Comparison of ENCODE assay signal across 30 mouse cellular contexts in genomic region chr2:14224387-14224786, GRCm38 (mm10). TPM values are rescaled to one million over a fixed set of nuclear protein-coding genes. Genes with fewer than 3 reads are reported as not detected.
"Had no signal": no experiment of that assay in that cellular context is flagged by ENCODE, and none has a peak within 500 bp of the region (broad histone marks: within the 10 kb centered on the region; RNA-seq: fewer than 3 reads in every experiment).

No protein-coding gene starts in this region.

- H3K27ac ChIP-seq: heart, adult 2 months; heart, embryonic 13.5 days; heart, embryonic 15.5 days; hindbrain, embryonic 14.5 days; intestine, embryonic 15.5 days; kidney, embryonic 15.5 days; kidney, postnatal 0 days; limb, embryonic 13.5 days; limb, embryonic 15.5 days had no signal

- H3K9ac ChIP-seq: forebrain, postnatal 0 days; heart, embryonic 13.5 days; heart, embryonic 15.5 days; hindbrain, embryonic 14.5 days; intestine, embryonic 15.5 days; kidney, embryonic 15.5 days; limb, embryonic 13.5 days; limb, embryonic 15.5 days had no signal

- H3K27me3 ChIP-seq: heart, embryonic 13.5 days; heart, embryonic 15.5 days; intestine, embryonic 15.5 days; kidney, embryonic 15.5 days; limb, embryonic 13.5 days; limb, embryonic 15.5 days had no signal

- H3K4me3 ChIP-seq: heart, adult 2 months; heart, embryonic 13.5 days; heart, embryonic 15.5 days; intestine, embryonic 15.5 days; kidney, embryonic 15.5 days; limb, embryonic 13.5 days; limb, embryonic 15.5 days had no signal

- ATAC-seq: forebrain, postnatal 0 days; hindbrain, embryonic 16.5 days; inflammation-experienced regulatory T-cells, adult 6 months; intestine, embryonic 15.5 days had no signal

- H3K4me2 ChIP-seq: heart, embryonic 11.5 days; heart, embryonic 13.5 days; heart, embryonic 15.5 days; hindbrain, embryonic 14.5 days; intestine, embryonic 15.5 days; kidney, embryonic 15.5 days; limb, embryonic 13.5 days; limb, embryonic 15.5 days had no signal

- H3K4me1 ChIP-seq: intestine, embryonic 15.5 days; limb, embryonic 15.5 days had no signal

- H3K9me3 ChIP-seq: heart, embryonic 13.5 days; heart, embryonic 15.5 days; intestine, embryonic 15.5 days; kidney, embryonic 15.5 days; limb, embryonic 13.5 days; limb, embryonic 15.5 days had no signal

- DNase-seq: forebrain, postnatal 0 days; gastrocnemius, postnatal 14 days; gastrocnemius, postnatal 36 days; heart, adult 2 months; heart, postnatal 14 days; heart, postnatal 36 days; kidney, adult 11 months; kidney, adult 2 months; kidney, adult 9 months; kidney, postnatal 14 days; kidney, postnatal 36 days; layer of hippocampus, adult 9-11 months; layer of hippocampus, postnatal 36 days; left cerebral cortex, postnatal 4 days had no signal

- H3K36me3 ChIP-seq: heart, embryonic 13.5 days; heart, embryonic 15.5 days; intestine, embryonic 15.5 days; kidney, embryonic 15.5 days; limb, embryonic 13.5 days; limb, embryonic 15.5 days had no signal

RNA-seq across cellular contexts. Expression of gene Tmem236, which starts 50.1 kb away (rescaled TPM):
- total RNA-seq: heart, postnatal 36 days; hematopoietic stem cell, adult 5-6 weeks; layer of hippocampus, adult 18-20 months; liver, adult 2 months had no signal
- polyA plus RNA-seq: gonadal fat pad, adult 2 months; heart, adult 2 months; heart, embryonic 11.5 days; inflammation-experienced regulatory T-cells, adult 6 months; limb, embryonic 11.5 days; liver, adult 2 months had no signal
